Mouse (Mus musculus): ENCODE data around the gene Gas1.

DNA sequence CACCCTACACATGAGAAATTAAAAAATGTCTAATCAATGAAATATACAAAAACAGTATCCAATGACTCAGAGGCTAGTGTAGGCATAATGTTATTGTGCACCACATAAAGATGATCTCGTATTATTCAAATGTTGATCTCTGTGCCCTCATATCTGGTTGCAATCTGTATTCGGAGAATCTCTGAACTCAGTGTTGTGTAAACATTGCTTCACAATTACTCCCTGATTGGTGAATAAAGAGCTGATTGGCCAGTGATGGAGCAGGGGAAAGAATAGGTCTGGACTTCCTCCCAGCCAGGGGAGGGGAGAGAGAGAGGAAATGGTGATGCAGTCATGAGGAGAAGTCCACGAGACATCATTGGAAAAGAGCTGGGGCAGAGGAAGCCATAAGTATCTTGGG lies 23.0 kb downstream of the Gas1 start:
- TF ChIP-seq CTCF (IDR thresholded peaks at IDR 0.05; ENCODE audit: control insufficient read depth, insufficient read depth, insufficient replicate concordance, low read depth, low read length): no peak
- no peak for TF ChIP-seq POLR2A (IDR thresholded peaks at IDR 0.05; ENCODE audit: control insufficient read depth, low read depth, low read length)
